Mouse (Mus musculus) macrophage (primary cell): ENCODE data around the gene Gm17087. TPM values are rescaled to one million over a fixed set of nuclear protein-coding genes. Genes with fewer than 3 reads are reported as not detected.

Source experiments
- H3K27ac ChIP-seq: fragments of 350-480 bp; formaldehyde crosslinking; 2 replicates; pipeline ENCODE4 v1.9.0; 2021
- H3K36me3 ChIP-seq: fragments of 350-480 bp; formaldehyde crosslinking; 2 replicates; pipeline ENCODE4 v1.9.0; 2021; ENCODE audit errors: inconsistent target
- H3K4me3 ChIP-seq: fragments of 350-480 bp; formaldehyde crosslinking; 2 replicates; pipeline ENCODE4 v1.9.0; 2021; ENCODE audit errors: inconsistent target
- H3K79me2 ChIP-seq: fragments of 350-480 bp; formaldehyde crosslinking; 2 replicates; pipeline ENCODE4 v1.9.0; 2021; ENCODE audit errors: inconsistent target
- WGBS: methylation state at CpG from one replicate; pipeline ENCODE4 v1.1.7; 2026; ENCODE audit warnings: inconsistent platforms; ENCODE audit not compliant: missing documents; 5-methylcytosine and 5-hydroxymethylcytosine counted together
- polyA plus RNA-seq: library from polyadenylated mRNA; stranded (reverse); fragments of 250-400 nt; gene quantifications from 3 replicates; pipeline ENCODE4 v1.2.4, GENCODE M21; 2018; ENCODE audit warnings: inconsistent platforms
- total RNA-seq, 78 experiments: library from RNA; depleted of rRNA; stranded (reverse); fragments of 250-400 nt; gene quantifications; 1 replicate in 9 of 78; 2 replicates in 24 of 78; 3 replicates in 43 of 78; 4 replicates in 2 of 78; pipeline ENCODE4 v1.2.4; 2018; ENCODE audit warnings: inconsistent platforms in 56 of 78

Gm17087 gene
- total RNA-seq (2018; cell fraction: chromatin; rRNA removed): not detected
- total RNA-seq (2018; cell fraction: cytosol; rRNA removed): not detected
- not detected for total RNA-seq (2018; cell fraction: nucleus; rRNA removed)
- not detected in 3 replicates for polyA plus RNA-seq

- H3K79me2 ChIP-seq: no peaks in the 10 kb centered on the region
- H3K27ac ChIP-seq: no peak within 1 kb of the TSS
- 86% methylated on average over 6 of the region's 6 CpGs for WGBS
- no peaks in the 10 kb centered on the region for H3K36me3 ChIP-seq
- H3K4me3 ChIP-seq: no peak within 1 kb of the TSS
These were observed at the start of gene Gm17087 for GRCm38 (mm10) chr17:8566850-8567249. TSS of gene Gm17087 (minus strand) at chr17:8566950.

- Histone ChIP-seq H3K79me2 (no peaks in the 10 kb centered on the region), H3K27ac (no peak overlapping the region), H3K36me3 (no peaks in the 10 kb centered on the region), H3K4me3 (no peak overlapping the region)
- 38% methylated on average over 7 of the region's 7 CpGs for WGBS
These were observed 47.3 kb upstream of the Gm17087 start for GRCm38 (mm10) chr17:8613882-8614551.

- Histone ChIP-seq H3K79me2 (no peaks in the 10 kb centered on the region), H3K27ac (no peak overlapping the region), H3K36me3 (no peaks in the 10 kb centered on the region), H3K4me3 (no peak overlapping the region)
- WGBS: 83% methylated on average over 4 of the region's 4 CpGs
These were observed 45.2 kb upstream of the Gm17087 start for GRCm38 (mm10) chr17:8611916-8612315.

GRCm38 (mm10) chr17:8606695-8607094 is 39.9 kb upstream of the Gm17087 start:
- Histone ChIP-seq H3K36me3 (no peaks in the 10 kb centered on the region), H3K27ac (no peak overlapping the region), H3K79me2 (no peaks in the 10 kb centered on the region), H3K4me3 (no peak overlapping the region)
- 30% methylated on average over 3 of the region's 3 CpGs for WGBS

DNA sequence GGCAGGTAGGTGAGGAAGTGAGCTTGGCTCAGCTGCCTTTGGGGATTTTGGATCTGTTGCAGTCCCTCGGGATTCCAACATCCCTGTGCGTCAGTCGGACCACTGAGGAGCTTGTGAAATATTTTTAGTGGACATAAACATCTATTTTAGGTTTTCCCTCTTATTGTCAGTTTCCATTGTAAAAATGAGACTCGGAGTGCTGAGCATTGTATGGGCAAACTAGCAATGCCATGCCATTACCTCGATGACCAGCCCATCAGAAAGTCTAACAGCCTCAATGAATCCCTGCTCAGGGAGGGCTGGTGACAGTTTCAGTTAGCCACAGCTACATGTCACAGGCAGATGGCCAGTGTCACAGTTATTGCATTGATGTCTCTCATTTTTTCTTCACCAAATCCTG is 39.2 kb upstream of the Gm17087 start:
- 96% methylated on average over 5 of the region's 5 CpGs for WGBS

DNA sequence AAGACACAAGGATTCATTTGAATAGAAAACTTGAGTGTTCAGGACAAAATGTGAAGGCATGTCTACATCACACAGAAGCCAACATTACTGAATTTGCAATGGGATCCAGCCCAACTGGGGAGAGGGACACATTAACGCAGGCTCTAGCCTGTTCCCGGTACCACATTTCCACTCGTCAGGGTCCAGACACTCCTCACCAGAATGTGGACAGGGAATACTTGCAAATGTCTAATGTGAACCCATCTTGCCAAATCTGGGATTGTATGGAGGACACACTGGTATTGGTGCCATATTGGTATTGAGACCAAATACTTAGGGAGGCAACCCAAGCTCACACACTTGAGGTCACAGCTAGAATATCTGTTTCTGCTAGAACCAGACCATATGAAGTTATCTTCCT is 36.2 kb upstream of the Gm17087 start:
- 98% methylated on average over 3 of the region's 3 CpGs for WGBS
- H3K4me3 ChIP-seq: no peak overlapping the region
- H3K27ac ChIP-seq: no peak overlapping the region
- no peaks in the 10 kb centered on the region for H3K36me3 ChIP-seq
- no peaks in the 10 kb centered on the region for H3K79me2 ChIP-seq

More for the DNA sequence above, 39.2 kb upstream of the Gm17087 start:
- H3K4me3 ChIP-seq: no peak overlapping the region
- no peak overlapping the region for H3K27ac ChIP-seq
- no peaks in the 10 kb centered on the region for H3K79me2 ChIP-seq
- no peaks in the 10 kb centered on the region for H3K36me3 ChIP-seq

- Histone ChIP-seq H3K36me3 (no peaks in the 10 kb centered on the region), H3K27ac (no peak overlapping the region), H3K4me3 (no peak overlapping the region), H3K79me2 (no peaks in the 10 kb centered on the region)
- 12% methylated on average over 7 of the region's 7 CpGs for WGBS
These were observed 31.0 kb upstream of the Gm17087 start for GRCm38 (mm10) chr17:8597790-8598189.

- H3K27ac ChIP-seq: no peak overlapping the region
- 9% methylated on average over 22 of the region's 22 CpGs for WGBS
- no peaks in the 10 kb centered on the region for H3K79me2 ChIP-seq
- H3K4me3 ChIP-seq: no peak overlapping the region
- H3K36me3 ChIP-seq: no peaks in the 10 kb centered on the region
These were observed 25.9 kb upstream of the Gm17087 start for GRCm38 (mm10) chr17:8592427-8593277.

- Histone ChIP-seq H3K36me3 (no peaks in the 10 kb centered on the region), H3K4me3 (no peak overlapping the region), H3K79me2 (no peaks in the 10 kb centered on the region), H3K27ac (no peak overlapping the region)
- WGBS: 88% methylated on average over 8 of the region's 8 CpGs
These were observed 14.8 kb upstream of the Gm17087 start for GRCm38 (mm10) chr17:8581579-8581978.

GRCm38 (mm10) chr17:8580360-8580759 is 13.6 kb upstream of the Gm17087 start:
- Histone ChIP-seq H3K79me2 (no peaks in the 10 kb centered on the region), H3K36me3 (no peaks in the 10 kb centered on the region), H3K27ac (no peak overlapping the region), H3K4me3 (no peak overlapping the region)
- WGBS: 60% methylated on average over 3 of the region's 3 CpGs

- Histone ChIP-seq H3K79me2 (no peaks in the 10 kb centered on the region), H3K4me3 (no peak overlapping the region), H3K36me3 (no peaks in the 10 kb centered on the region), H3K27ac (no peak overlapping the region)
- WGBS: 86% methylated on average over 8 of the region's 8 CpGs
These were observed 7.0 kb upstream of the Gm17087 start for GRCm38 (mm10) chr17:8573542-8574260.

DNA sequence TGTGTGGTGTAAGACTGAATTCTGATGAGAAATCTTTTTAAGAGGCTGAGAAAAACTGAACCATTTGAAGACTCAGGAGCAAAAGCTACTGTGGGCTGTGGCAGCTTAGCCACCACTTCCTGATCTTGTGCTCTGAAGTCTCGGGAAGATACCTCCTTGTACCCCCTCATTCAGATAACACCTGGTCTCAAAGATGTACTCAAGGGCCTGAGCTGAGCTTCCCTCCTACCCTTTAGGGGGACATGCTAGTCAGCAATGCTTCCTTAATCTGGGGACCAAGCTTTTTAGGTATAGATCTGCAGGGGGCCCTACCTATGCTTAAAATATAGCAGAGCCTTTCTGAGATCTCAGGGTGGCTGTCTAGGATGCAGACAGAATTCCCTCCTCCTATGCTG is 3.9 kb downstream of the Gm17087 start:
- Histone ChIP-seq H3K27ac (no peak overlapping the region), H3K36me3 (no peaks in the 10 kb centered on the region), H3K79me2 (no peaks in the 10 kb centered on the region), H3K4me3 (no peak overlapping the region)
- 0% methylated on average over 1 of the region's 1 CpGs for WGBS

GRCm38 (mm10) chr17:8562101-8562885 is 4.5 kb downstream of the Gm17087 start:
- no peak overlapping the region for H3K27ac ChIP-seq
- H3K79me2 ChIP-seq: no peaks in the 10 kb centered on the region
- H3K4me3 ChIP-seq: no peak overlapping the region
- no peaks in the 10 kb centered on the region for H3K36me3 ChIP-seq
- WGBS: 73% methylated on average over 14 of the region's 14 CpGs

GRCm38 (mm10) chr17:8557926-8558325 is 8.8 kb downstream of the Gm17087 start:
- H3K36me3 ChIP-seq: no peaks in the 10 kb centered on the region
- WGBS: 83% methylated on average over 8 of the region's 8 CpGs
- no peak overlapping the region for H3K27ac ChIP-seq
- H3K4me3 ChIP-seq: no peak overlapping the region
- H3K79me2 ChIP-seq: no peaks in the 10 kb centered on the region
